Mouse (Mus musculus): ENCODE data around the gene Mbnl1. TPM values are rescaled to one million over a fixed set of nuclear protein-coding genes. Genes with fewer than 3 reads are reported as not detected.
A peak's percentile ranks its signal among the peaks of the same experiment; 100 is the strongest.

The Mbnl1 gene
- polyA plus RNA-seq, 1 experiment from 2014 or later, result 83.6 TPM

- no peak overlapping the region for H3K4me2 ChIP-seq (replicated peaks; ENCODE audit: low read depth, low read length)
- no peak overlapping the region for H3K4me3 ChIP-seq (ENCODE audit: low read length)
- H3K36me3 ChIP-seq (ENCODE audit: insufficient read depth, low read length), result no peaks in the 10 kb centered on the region
- no peak overlapping the region for H3K9ac ChIP-seq (replicated peaks; ENCODE audit: low read length)
- ATAC-seq (ENCODE audit: low FRiP score, low TSS enrichment), result peak; percentile 69; the same call in 1 of the 2 replicates
- WGBS, result 65% methylated on average over 2 of the region's 2 CpGs
- H3K27me3 ChIP-seq (ENCODE audit: insufficient read depth, low read length), result no peaks in the 10 kb centered on the region
- no peak overlapping the region for H3K27ac ChIP-seq (ENCODE audit: low read length)
- H3K9me3 ChIP-seq (ENCODE audit: low read length), result no peaks in the 10 kb centered on the region
- peaks cover 9% of the 10 kb centered on the region for H3K4me1 ChIP-seq (ENCODE audit: insufficient read depth, low read length)
These were observed 87.1 kb downstream of the Mbnl1 start for GRCm38 (mm10) chr3:60559762-60560161.

- no peak overlapping the region for H3K27ac ChIP-seq (ENCODE audit: low read length)
- no peaks in the 10 kb centered on the region for H3K27me3 ChIP-seq (ENCODE audit: insufficient read depth, low read length)
- no peaks in the 10 kb centered on the region for H3K9me3 ChIP-seq (ENCODE audit: low read length)
- no peak overlapping the region for H3K4me3 ChIP-seq (ENCODE audit: low read length)
- no peak overlapping the region for H3K4me2 ChIP-seq (replicated peaks; ENCODE audit: low read depth, low read length)
- ATAC-seq (ENCODE audit: low FRiP score, low TSS enrichment), result no peak
- H3K9ac ChIP-seq (replicated peaks; ENCODE audit: low read length), result no peak overlapping the region
- 70% methylated on average over 10 of the region's 10 CpGs for WGBS
- H3K4me1 ChIP-seq (ENCODE audit: insufficient read depth, low read length), result peaks cover 9% of the 10 kb centered on the region
- no peaks in the 10 kb centered on the region for H3K36me3 ChIP-seq (ENCODE audit: insufficient read depth, low read length)
These were observed 91.1 kb downstream of the Mbnl1 start for GRCm38 (mm10) chr3:60563529-60564243.

GRCm38 (mm10) chr3:60564244-60564643 is 91.6 kb downstream of the Mbnl1 start:
- Histone ChIP-seq H3K4me1 (ENCODE audit: insufficient read depth, low read length) (peaks cover 10% of the 10 kb centered on the region), H3K27me3 (ENCODE audit: insufficient read depth, low read length) (no peaks in the 10 kb centered on the region), H3K4me3 (ENCODE audit: low read length) (no peak overlapping the region), H3K4me2 (replicated peaks; ENCODE audit: low read depth, low read length) (no peak overlapping the region), H3K36me3 (ENCODE audit: insufficient read depth, low read length) (0 out of 2 replicates have a peak, but pooled peaks cover 2% of the 10 kb centered on the region), H3K9me3 (ENCODE audit: low read length) (no peaks in the 10 kb centered on the region), H3K9ac (replicated peaks; ENCODE audit: low read length) (no peak overlapping the region), H3K27ac (ENCODE audit: low read length) (no peak overlapping the region)
- 79% methylated on average over 2 of the region's 2 CpGs for WGBS
- no peak for ATAC-seq (ENCODE audit: low FRiP score, low TSS enrichment)

- Histone ChIP-seq H3K4me3 (ENCODE audit: low read length) (no peak overlapping the region), H3K27ac (ENCODE audit: low read length) (no peak overlapping the region), H3K4me1 (ENCODE audit: insufficient read depth, low read length) (peaks cover 7% of the 10 kb centered on the region; the same call in 1 of the 2 replicates), H3K9ac (replicated peaks; ENCODE audit: low read length) (no peak overlapping the region), H3K9me3 (ENCODE audit: low read length) (no peaks in the 10 kb centered on the region), H3K36me3 (ENCODE audit: insufficient read depth, low read length) (0 out of 2 replicates have a peak, but pooled peaks cover 2% of the 10 kb centered on the region), H3K27me3 (ENCODE audit: insufficient read depth, low read length) (no peaks in the 10 kb centered on the region), H3K4me2 (replicated peaks; ENCODE audit: low read depth, low read length) (no peak overlapping the region)
- 78% methylated on average over 3 of the region's 3 CpGs for WGBS
- no peak for ATAC-seq (ENCODE audit: low FRiP score, low TSS enrichment)
These were observed 92.6 kb downstream of the Mbnl1 start for GRCm38 (mm10) chr3:60565204-60565603.

GRCm38 (mm10) chr3:60565950-60566349 is 93.3 kb downstream of the Mbnl1 start:
- Histone ChIP-seq H3K27me3 (ENCODE audit: insufficient read depth, low read length) (no peaks in the 10 kb centered on the region), H3K9ac (replicated peaks; ENCODE audit: low read length) (no peak overlapping the region), H3K36me3 (ENCODE audit: insufficient read depth, low read length) (0 out of 2 replicates have a peak, but pooled peaks cover 2% of the 10 kb centered on the region), H3K27ac (ENCODE audit: low read length) (no peak overlapping the region), H3K4me3 (ENCODE audit: low read length) (no peak overlapping the region), H3K4me2 (replicated peaks; ENCODE audit: low read depth, low read length) (no peak overlapping the region), H3K9me3 (ENCODE audit: low read length) (no peaks in the 10 kb centered on the region), H3K4me1 (ENCODE audit: insufficient read depth, low read length) (peaks cover 5% of the 10 kb centered on the region; the same call in 1 of the 2 replicates)
- no peak for ATAC-seq (ENCODE audit: low FRiP score, low TSS enrichment)
- WGBS, result 77% methylated on average over 3 of the region's 3 CpGs

- no peaks in the 10 kb centered on the region for H3K27me3 ChIP-seq (ENCODE audit: insufficient read depth, low read length)
- WGBS, result 77% methylated on average over 1 of the region's 1 CpGs
- no peak overlapping the region for H3K9ac ChIP-seq (replicated peaks; ENCODE audit: low read length)
- no peak overlapping the region for H3K27ac ChIP-seq (ENCODE audit: low read length)
- peaks cover 4% of the 10 kb centered on the region; the same call in 1 of the 2 replicates for H3K4me1 ChIP-seq (ENCODE audit: insufficient read depth, low read length)
- no peak overlapping the region for H3K4me3 ChIP-seq (ENCODE audit: low read length)
- H3K9me3 ChIP-seq (ENCODE audit: low read length), result no peaks in the 10 kb centered on the region
- no peak for ATAC-seq (ENCODE audit: low FRiP score, low TSS enrichment)
- no peak overlapping the region for H3K4me2 ChIP-seq (replicated peaks; ENCODE audit: low read depth, low read length)
- 0 out of 2 replicates have a peak, but pooled peaks cover 2% of the 10 kb centered on the region for H3K36me3 ChIP-seq (ENCODE audit: insufficient read depth, low read length)
These were observed 95.6 kb downstream of the Mbnl1 start for GRCm38 (mm10) chr3:60568171-60568684.

- Histone ChIP-seq H3K27ac (ENCODE audit: low read length) (no peak overlapping the region), H3K9me3 (ENCODE audit: low read length) (no peaks in the 10 kb centered on the region), H3K4me2 (replicated peaks; ENCODE audit: low read depth, low read length) (no peak overlapping the region), H3K4me1 (ENCODE audit: insufficient read depth, low read length) (peaks cover 4% of the 10 kb centered on the region; the same call in 1 of the 2 replicates), H3K4me3 (ENCODE audit: low read length) (no peak overlapping the region), H3K27me3 (ENCODE audit: insufficient read depth, low read length) (no peaks in the 10 kb centered on the region), H3K9ac (replicated peaks; ENCODE audit: low read length) (no peak overlapping the region), H3K36me3 (ENCODE audit: insufficient read depth, low read length) (0 out of 2 replicates have a peak, but pooled peaks cover 2% of the 10 kb centered on the region)
- ATAC-seq (ENCODE audit: low FRiP score, low TSS enrichment), result no peak
- WGBS, result 58% methylated on average over 6 of the region's 6 CpGs
These were observed 96.4 kb downstream of the Mbnl1 start for GRCm38 (mm10) chr3:60568801-60569568.

GRCm38 (mm10) chr3:60569781-60570180 is 97.2 kb downstream of the Mbnl1 start:
- Histone ChIP-seq H3K4me1 (ENCODE audit: insufficient read depth, low read length) (peaks cover 4% of the 10 kb centered on the region; the same call in 1 of the 2 replicates), H3K36me3 (ENCODE audit: insufficient read depth, low read length) (0 out of 2 replicates have a peak, but pooled peaks cover 2% of the 10 kb centered on the region), H3K27me3 (ENCODE audit: insufficient read depth, low read length) (no peaks in the 10 kb centered on the region), H3K27ac (ENCODE audit: low read length) (no peak overlapping the region), H3K4me2 (replicated peaks; ENCODE audit: low read depth, low read length) (no peak overlapping the region), H3K9ac (replicated peaks; ENCODE audit: low read length) (no peak overlapping the region), H3K9me3 (ENCODE audit: low read length) (no peaks in the 10 kb centered on the region), H3K4me3 (ENCODE audit: low read length) (no peak overlapping the region)
- WGBS, result 82% methylated on average over 2 of the region's 2 CpGs
- ATAC-seq (ENCODE audit: low FRiP score, low TSS enrichment), result no peak

GRCm38 (mm10) chr3:60570491-60571022 is 97.9 kb downstream of the Mbnl1 start:
- Histone ChIP-seq H3K4me1 (ENCODE audit: insufficient read depth, low read length) (peaks cover 8% of the 10 kb centered on the region), H3K4me3 (ENCODE audit: low read length) (no peak overlapping the region), H3K27me3 (ENCODE audit: insufficient read depth, low read length) (no peaks in the 10 kb centered on the region), H3K9ac (replicated peaks; ENCODE audit: low read length) (no peak overlapping the region), H3K36me3 (ENCODE audit: insufficient read depth, low read length) (0 out of 2 replicates have a peak, but pooled peaks cover 2% of the 10 kb centered on the region), H3K9me3 (ENCODE audit: low read length) (no peaks in the 10 kb centered on the region), H3K27ac (ENCODE audit: low read length) (no peak overlapping the region), H3K4me2 (replicated peaks; ENCODE audit: low read depth, low read length) (no peak overlapping the region)
- 33% methylated on average over 5 of the region's 5 CpGs for WGBS
- no peak for ATAC-seq (ENCODE audit: low FRiP score, low TSS enrichment)

Data from kidney, embryonic 16.5 days (tissue).